Mouse (Mus musculus): Measurements from ENCODE around the gene Orm2. TPM values are rescaled to one million over a fixed set of nuclear protein-coding genes. Genes with fewer than 3 reads are reported as not detected.

The Orm2 gene
- polyA plus RNA-seq, 1 experiment, result not detected

- H3K4me1 ChIP-seq (ENCODE audit: control insufficient read depth, insufficient read depth, insufficient read length, low read length), result no peaks in the 10 kb centered on the region
- no peak for TF ChIP-seq POLR2A (IDR thresholded peaks at IDR 0.05; ENCODE audit: low read depth, low read length)
- TF ChIP-seq CTCF (IDR thresholded peaks at IDR 0.05; ENCODE audit: extremely low read depth, insufficient read length, insufficient replicate concordance, low read depth, low read length), result no peak
- no peak overlapping the region for H3K27ac ChIP-seq (ENCODE audit: insufficient read depth, low read depth, low read length)
- H3K36me3 ChIP-seq (ENCODE audit: control insufficient read depth, insufficient read depth, low read length), result peaks cover 23% of the 10 kb centered on the region; the same call in 1 of the 2 replicates
- WGBS, result 88% methylated on average over 1 of the region's 1 CpGs
- no peaks in the 10 kb centered on the region for H3K27me3 ChIP-seq (ENCODE audit: control insufficient read depth, insufficient read depth, low read length)
- no peak overlapping the region for H3K4me3 ChIP-seq (ENCODE audit: low read depth, low read length)
These were observed 13.1 kb downstream of the Orm2 start for GRCm38 (mm10) chr4:63375367-63375766.

- Histone ChIP-seq H3K36me3 (ENCODE audit: control insufficient read depth, insufficient read depth, low read length) (peaks cover 33% of the 10 kb centered on the region), H3K27me3 (ENCODE audit: control insufficient read depth, insufficient read depth, low read length) (no peaks in the 10 kb centered on the region), H3K4me3 (ENCODE audit: low read depth, low read length) (no peak overlapping the region), H3K4me1 (ENCODE audit: control insufficient read depth, insufficient read depth, insufficient read length, low read length) (no peaks in the 10 kb centered on the region), H3K27ac (ENCODE audit: insufficient read depth, low read depth, low read length) (no peak overlapping the region)
- WGBS, result 73% methylated on average over 7 of the region's 7 CpGs
- no peak for TF ChIP-seq POLR2A (IDR thresholded peaks at IDR 0.05; ENCODE audit: low read depth, low read length)
- peak; percentile 17; the same call in 1 of the 2 replicates for TF ChIP-seq CTCF (IDR thresholded peaks at IDR 0.05; ENCODE audit: extremely low read depth, insufficient read length, insufficient replicate concordance, low read depth, low read length)
These were observed 15.2 kb downstream of the Orm2 start for GRCm38 (mm10) chr4:63377483-63377882.

GRCm38 (mm10) chr4:63382676-63383369, 20.6 kb downstream of the Orm2 start:
- Histone ChIP-seq H3K4me1 (ENCODE audit: control insufficient read depth, insufficient read depth, insufficient read length, low read length) (peaks cover 4% of the 10 kb centered on the region), H3K36me3 (ENCODE audit: control insufficient read depth, insufficient read depth, low read length) (peaks cover 36% of the 10 kb centered on the region), H3K27ac (ENCODE audit: insufficient read depth, low read depth, low read length) (no peak overlapping the region), H3K27me3 (ENCODE audit: control insufficient read depth, insufficient read depth, low read length) (no peaks in the 10 kb centered on the region), H3K4me3 (ENCODE audit: low read depth, low read length) (no peak overlapping the region)
- TF ChIP-seq POLR2A (IDR thresholded peaks at IDR 0.05; ENCODE audit: low read depth, low read length) (no peak), CTCF (IDR thresholded peaks at IDR 0.05; ENCODE audit: extremely low read depth, insufficient read length, insufficient replicate concordance, low read depth, low read length) (no peak)
- WGBS, result 91% methylated on average over 4 of the region's 4 CpGs

- Histone ChIP-seq H3K4me1 (ENCODE audit: control insufficient read depth, insufficient read depth, insufficient read length, low read length) (peaks cover 4% of the 10 kb centered on the region), H3K4me3 (ENCODE audit: low read depth, low read length) (no peak overlapping the region), H3K27ac (ENCODE audit: insufficient read depth, low read depth, low read length) (no peak overlapping the region), H3K27me3 (ENCODE audit: control insufficient read depth, insufficient read depth, low read length) (no peaks in the 10 kb centered on the region), H3K36me3 (ENCODE audit: control insufficient read depth, insufficient read depth, low read length) (peaks cover 36% of the 10 kb centered on the region)
- WGBS, result 78% methylated on average over 12 of the region's 12 CpGs
- TF ChIP-seq POLR2A (IDR thresholded peaks at IDR 0.05; ENCODE audit: low read depth, low read length) (no peak), CTCF (IDR thresholded peaks at IDR 0.05; ENCODE audit: extremely low read depth, insufficient read length, insufficient replicate concordance, low read depth, low read length) (no peak)
These were observed 21.2 kb downstream of the Orm2 start for GRCm38 (mm10) chr4:63383474-63383873.

- Histone ChIP-seq H3K4me3 (ENCODE audit: low read depth, low read length) (no peak overlapping the region), H3K27me3 (ENCODE audit: control insufficient read depth, insufficient read depth, low read length) (no peaks in the 10 kb centered on the region), H3K36me3 (ENCODE audit: control insufficient read depth, insufficient read depth, low read length) (peaks cover 34% of the 10 kb centered on the region), H3K4me1 (ENCODE audit: control insufficient read depth, insufficient read depth, insufficient read length, low read length) (peaks cover 5% of the 10 kb centered on the region), H3K27ac (ENCODE audit: insufficient read depth, low read depth, low read length) (no peak overlapping the region)
- WGBS, result 81% methylated on average over 4 of the region's 4 CpGs
- no peak for TF ChIP-seq POLR2A (IDR thresholded peaks at IDR 0.05; ENCODE audit: low read depth, low read length)
- no peak for TF ChIP-seq CTCF (IDR thresholded peaks at IDR 0.05; ENCODE audit: extremely low read depth, insufficient read length, insufficient replicate concordance, low read depth, low read length)
These were observed 22.0 kb downstream of the Orm2 start for GRCm38 (mm10) chr4:63384262-63384661.

- H3K36me3 ChIP-seq (ENCODE audit: control insufficient read depth, insufficient read depth, low read length), result peaks cover 32% of the 10 kb centered on the region
- H3K4me1 ChIP-seq (ENCODE audit: control insufficient read depth, insufficient read depth, insufficient read length, low read length), result peaks cover 7% of the 10 kb centered on the region
- no peak for TF ChIP-seq CTCF (IDR thresholded peaks at IDR 0.05; ENCODE audit: extremely low read depth, insufficient read length, insufficient replicate concordance, low read depth, low read length)
- no peak for TF ChIP-seq POLR2A (IDR thresholded peaks at IDR 0.05; ENCODE audit: low read depth, low read length)
- H3K27me3 ChIP-seq (ENCODE audit: control insufficient read depth, insufficient read depth, low read length), result no peaks in the 10 kb centered on the region
- H3K4me3 ChIP-seq (ENCODE audit: low read depth, low read length), result no peak overlapping the region
- 83% methylated on average over 3 of the region's 3 CpGs for WGBS
- H3K27ac ChIP-seq (ENCODE audit: insufficient read depth, low read depth, low read length), result peak overlapping the region; percentile 90
These were observed 23.0 kb downstream of the Orm2 start for GRCm38 (mm10) chr4:63385253-63385652.

- 63% methylated on average over 11 of the region's 11 CpGs for WGBS
- peaks cover 31% of the 10 kb centered on the region for H3K36me3 ChIP-seq (ENCODE audit: control insufficient read depth, insufficient read depth, low read length)
- H3K27ac ChIP-seq (ENCODE audit: insufficient read depth, low read depth, low read length), result peak overlapping the region; percentile 90
- no peaks in the 10 kb centered on the region for H3K27me3 ChIP-seq (ENCODE audit: control insufficient read depth, insufficient read depth, low read length)
- peaks cover 7% of the 10 kb centered on the region for H3K4me1 ChIP-seq (ENCODE audit: control insufficient read depth, insufficient read depth, insufficient read length, low read length)
- no peak for TF ChIP-seq POLR2A (IDR thresholded peaks at IDR 0.05; ENCODE audit: low read depth, low read length)
- TF ChIP-seq CTCF (IDR thresholded peaks at IDR 0.05; ENCODE audit: extremely low read depth, insufficient read length, insufficient replicate concordance, low read depth, low read length), result no peak
- H3K4me3 ChIP-seq (ENCODE audit: low read depth, low read length), result peak overlapping the region; percentile 29
These were observed 23.5 kb downstream of the Orm2 start for GRCm38 (mm10) chr4:63385784-63386183.

All from small intestine, adult 2 months (tissue).